Comparison of ENCODE assay signal across 13 mouse cellular contexts in the genomic region with DNA sequence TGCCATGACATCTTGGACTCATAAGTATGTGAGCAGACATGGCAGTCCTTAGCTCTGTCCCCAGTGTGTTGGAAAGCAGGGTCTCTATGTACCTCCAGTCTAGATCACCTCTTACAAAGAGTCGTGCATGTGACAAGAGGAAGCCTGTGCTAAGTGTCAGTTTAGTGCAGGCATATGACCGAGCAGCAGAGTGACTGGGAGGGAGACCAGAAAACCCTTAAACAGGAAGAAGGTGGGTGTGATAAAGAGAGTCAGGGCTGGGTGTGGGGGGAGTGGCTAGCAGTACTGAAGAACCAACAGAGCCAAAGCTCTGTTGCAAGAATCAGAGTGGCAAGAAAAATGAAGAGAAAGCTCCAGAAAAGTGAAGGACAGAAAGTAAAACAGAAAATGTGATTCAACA. TPM values are rescaled to one million over a fixed set of nuclear protein-coding genes. Genes with fewer than 3 reads are reported as not detected.
DNase-seq lines count a peak whose midpoint lies in the region; ATAC-seq and TF ChIP-seq lines count a peak whose summit lies in the region.
"Had no signal": no experiment of that assay in that cellular context is flagged by ENCODE, and none has a peak within 500 bp of the region (broad histone marks: within the 10 kb centered on the region; RNA-seq: fewer than 3 reads in every experiment).

No protein-coding gene starts in this region.

- TF ChIP-seq CTCF in midbrain, postnatal 0 days (IDR thresholded peaks at IDR 0.05), result no peak

- no peak overlapping the region for H3K4me2 ChIP-seq in liver, embryonic 11.5 days
- H3K4me2 ChIP-seq in forebrain, embryonic 16.5 days (ENCODE audit: low read length), result no peak overlapping the region
- no peak overlapping the region for H3K4me2 ChIP-seq in midbrain, postnatal 0 days (ENCODE audit: low read depth, low read length, poor library complexity, severe bottlenecking)
- H3K4me2 ChIP-seq in hindbrain, embryonic 14.5 days (replicated peaks), result no peak overlapping the region
- H3K4me2 ChIP-seq: kidney, embryonic 15.5 days; neural tube, embryonic 15.5 days had no signal

- H3K9me3 ChIP-seq in liver, embryonic 11.5 days (ENCODE audit: control insufficient read depth, low read length), result no peaks in the 10 kb centered on the region
- H3K9me3 ChIP-seq in forebrain, embryonic 16.5 days (ENCODE audit: control insufficient read depth, low read length), result no peaks in the 10 kb centered on the region
- H3K9me3 ChIP-seq in midbrain, postnatal 0 days (ENCODE audit: low read length), result no peaks in the 10 kb centered on the region
- H3K9me3 ChIP-seq in hindbrain, embryonic 14.5 days (ENCODE audit: control insufficient read depth, low read length), result no peaks in the 10 kb centered on the region
- H3K9me3 ChIP-seq: hindbrain, embryonic 10.5 days; kidney, embryonic 15.5 days; neural tube, embryonic 15.5 days had no signal

- no peak overlapping the region for H3K9ac ChIP-seq in liver, embryonic 11.5 days (ENCODE audit: low read depth, low read length)
- H3K9ac ChIP-seq in forebrain, embryonic 16.5 days (replicated peaks; ENCODE audit: low read depth, low read length), result no peak overlapping the region
- no peak overlapping the region for H3K9ac ChIP-seq in midbrain, postnatal 0 days (replicated peaks; ENCODE audit: low read length, poor library complexity, severe bottlenecking)
- H3K9ac ChIP-seq in hindbrain, embryonic 14.5 days, result no peak overlapping the region
- H3K9ac ChIP-seq: kidney, embryonic 15.5 days; neural tube, embryonic 15.5 days had no signal

- no peaks in the 10 kb centered on the region for H3K27me3 ChIP-seq in liver, embryonic 11.5 days (replicated peaks; ENCODE audit: control insufficient read depth, insufficient read depth, low read length)
- H3K27me3 ChIP-seq in forebrain, embryonic 16.5 days (replicated peaks; ENCODE audit: control insufficient read depth, insufficient read depth, low read length), result no peaks in the 10 kb centered on the region
- no peaks in the 10 kb centered on the region for H3K27me3 ChIP-seq in midbrain, postnatal 0 days (ENCODE audit: insufficient read depth, low read length)
- H3K27me3 ChIP-seq in hindbrain, embryonic 14.5 days (ENCODE audit: control insufficient read depth, insufficient read depth, low read length), result no peaks in the 10 kb centered on the region
- H3K27me3 ChIP-seq: kidney, embryonic 15.5 days; neural tube, embryonic 15.5 days had no signal

- no peak overlapping the region for H3K4me3 ChIP-seq in liver, embryonic 11.5 days (ENCODE audit: low read depth, low read length)
- H3K4me3 ChIP-seq in forebrain, embryonic 16.5 days (replicated peaks; ENCODE audit: low read length), result no peak overlapping the region
- H3K4me3 ChIP-seq in midbrain, postnatal 0 days (ENCODE audit: low read depth, low read length), result no peak overlapping the region
- H3K4me3 ChIP-seq in hindbrain, embryonic 14.5 days (replicated peaks; ENCODE audit: low read length), result no peak overlapping the region
- H3K4me3 ChIP-seq: hindbrain, embryonic 10.5 days; kidney, embryonic 15.5 days; neural tube, embryonic 15.5 days had no signal

- H3K36me3 ChIP-seq in liver, embryonic 11.5 days (ENCODE audit: control insufficient read depth, insufficient read depth, low read length), result no peaks in the 10 kb centered on the region
- no peaks in the 10 kb centered on the region for H3K36me3 ChIP-seq in forebrain, embryonic 16.5 days (ENCODE audit: control insufficient read depth, insufficient read depth)
- no peaks in the 10 kb centered on the region for H3K36me3 ChIP-seq in midbrain, postnatal 0 days (ENCODE audit: insufficient read depth, low read length)
- no peaks in the 10 kb centered on the region for H3K36me3 ChIP-seq in hindbrain, embryonic 14.5 days (replicated peaks; ENCODE audit: control insufficient read depth, insufficient read depth)
- H3K36me3 ChIP-seq: hindbrain, embryonic 10.5 days; kidney, embryonic 15.5 days; neural tube, embryonic 15.5 days had no signal

- DNase-seq in spleen, adult 18-20 months, result peak; percentile 30 to 37
- DNase-seq in spleen, adult 12 weeks (ENCODE audit: low spot score), result no peak
- DNase-seq in liver, embryonic 11.5 days (ENCODE audit: low spot score), result no peak
- peak; percentile 88 for DNase-seq in naive thymus-derived CD4-positive, alpha-beta T cell, adult 2 months (ENCODE audit: low read depth)
- no peak for DNase-seq in midbrain, postnatal 0 days (ENCODE audit: low spot score)
- no peak for DNase-seq in embryo, embryonic 10.5 days (ENCODE audit: low spot score)
- no peak for DNase-seq in hindbrain, embryonic 14.5 days (ENCODE audit: low spot score)
- DNase-seq: right cerebral cortex, postnatal 4 days had no signal

- H3K4me1 ChIP-seq in liver, embryonic 11.5 days (replicated peaks; ENCODE audit: control insufficient read depth, insufficient read depth, low read length), result peaks cover 10% of the 10 kb centered on the region
- no peaks in the 10 kb centered on the region for H3K4me1 ChIP-seq in forebrain, embryonic 16.5 days (replicated peaks; ENCODE audit: control insufficient read depth, insufficient read depth, low read length)
- no peaks in the 10 kb centered on the region for H3K4me1 ChIP-seq in midbrain, postnatal 0 days (ENCODE audit: insufficient read depth, low read length)
- no peaks in the 10 kb centered on the region for H3K4me1 ChIP-seq in hindbrain, embryonic 14.5 days (replicated peaks; ENCODE audit: control insufficient read depth, insufficient read depth, low read length)
- H3K4me1 ChIP-seq: hindbrain, embryonic 10.5 days; kidney, embryonic 15.5 days; neural tube, embryonic 15.5 days had no signal

- WGBS in liver, embryonic 11.5 days, result 22% methylated on average over 2 of the region's 2 CpGs
- 88% methylated on average over 2 of the region's 2 CpGs for WGBS in forebrain, embryonic 16.5 days
- WGBS in midbrain, postnatal 0 days, result 76% methylated on average over 2 of the region's 2 CpGs
- WGBS in hindbrain, embryonic 14.5 days, result 85% methylated on average over 2 of the region's 2 CpGs

- no peak overlapping the region for H3K27ac ChIP-seq in liver, embryonic 11.5 days (ENCODE audit: low read depth, low read length)
- no peak overlapping the region for H3K27ac ChIP-seq in forebrain, embryonic 16.5 days (ENCODE audit: low read length)
- no peak overlapping the region for H3K27ac ChIP-seq in midbrain, postnatal 0 days (ENCODE audit: low read depth, low read length)
- H3K27ac ChIP-seq in hindbrain, embryonic 14.5 days, result no peak overlapping the region
- H3K27ac ChIP-seq: hindbrain, embryonic 10.5 days; kidney, embryonic 15.5 days; macrophage; neural tube, embryonic 15.5 days had no signal

- ATAC-seq in liver, embryonic 11.5 days (replicated peaks; ENCODE audit: low FRiP score), result peak; percentile 80
- ATAC-seq in forebrain, embryonic 16.5 days, result no peak
- ATAC-seq in midbrain, postnatal 0 days (ENCODE audit: low FRiP score), result no peak
- no peak for ATAC-seq in hindbrain, embryonic 14.5 days (ENCODE audit: low FRiP score)

RNA-seq across cellular contexts. Expression of gene Prkcq, which starts 15.3 kb away (rescaled TPM):
- 11.9 and 13.0 TPM in 2 replicates for polyA plus RNA-seq in liver, embryonic 11.5 days (2014; fragmentation: Nextera tagmentation; extraction: Ambion mirVana)
- polyA plus RNA-seq in forebrain, embryonic 16.5 days (2015; fragmentation: Nextera tagmentation; extraction: Ambion mirVana), result 3.0 and 4.4 TPM in 2 replicates
- total RNA-seq in midbrain, postnatal 0 days (2014; rRNA removed), result 6.9 and 8.2 TPM in 2 replicates
- polyA plus RNA-seq in midbrain, postnatal 0 days (2015; fragmentation: Nextera tagmentation; extraction: Ambion mirVana), result 7.1 and 8.4 TPM in 2 replicates
- 23.6 and 26.8 TPM in 2 replicates for polyA plus RNA-seq in hindbrain, embryonic 14.5 days (2014; fragmentation: Nextera tagmentation; extraction: Ambion mirVana)

Comparison
In these comparisons a context has a peak if more than half of its experiments do, and no peak if none do; other contexts are left out.
1. DNase-seq: peak in spleen, adult 18-20 months (2 of 2) and naive thymus-derived CD4-positive, alpha-beta T cell, adult 2 months (single experiment); none in spleen, adult 12 weeks (single experiment), liver, embryonic 11.5 days (single experiment), midbrain, postnatal 0 days (single experiment), embryo, embryonic 10.5 days (single experiment) and hindbrain, embryonic 14.5 days (single experiment).